Mouse (Mus musculus) kidney, adult 11 months (tissue): ENCODE measurements at regions not wholly inside any gene's neighbourhood (a gene's known extent, or its start where the extent isn't known, plus 50 kb on each side); places are given as distances from the start of the nearest gene placed in this dataset.
"Not testable (repeated sequence)": the region's sequence is repeated elsewhere in the genome, so short reads cannot be mapped to it uniquely, and the experiment has no call there.

Experiments
- DNase-seq: peaks from one replicate; pipeline ENCODE4 v3.0.0; 2022

GRCm38 (mm10) chr13:69129056-69129620 is 129.8 kb upstream of the Adcy2 start:
- DNase-seq = no peak

- DNase-seq = no peak
Observed at GRCm38 (mm10) chr13:69127522-69127921, 128.2 kb upstream of the Adcy2 start.

GRCm38 (mm10) chr13:69118743-69119142 is 119.4 kb upstream of the Adcy2 start:
- not testable (repeated sequence) for DNase-seq

- DNase-seq = no peak
Observed at GRCm38 (mm10) chr13:69109168-69109567, 109.8 kb upstream of the Adcy2 start.

DNA sequence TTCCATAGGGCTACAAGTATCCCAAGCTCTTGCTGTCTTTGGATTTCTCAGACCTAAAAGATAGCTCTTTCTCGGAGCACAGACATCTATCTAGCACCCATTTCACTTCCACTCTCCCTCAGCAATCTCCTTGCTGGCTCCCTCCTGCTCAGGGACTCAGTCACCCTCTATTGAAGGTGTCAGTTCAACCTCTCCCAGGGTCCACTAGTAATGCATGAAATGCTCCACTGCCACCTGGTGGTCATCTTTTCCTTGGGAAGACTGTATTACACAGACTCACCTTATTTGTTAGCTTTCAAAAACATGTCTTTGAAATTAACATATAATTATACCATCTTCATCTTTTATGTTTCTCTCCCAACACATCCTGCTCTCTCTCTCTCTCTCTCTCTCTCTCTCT is 87.3 kb upstream of the Adcy2 start:
- peak; percentile 23 for DNase-seq

GRCm38 (mm10) chr13:69070336-69070735 is 71.0 kb upstream of the Adcy2 start:
- DNase-seq = no peak

- DNase-seq = no peak
Observed at GRCm38 (mm10) chr13:69069817-69070216, 70.5 kb upstream of the Adcy2 start.

DNA sequence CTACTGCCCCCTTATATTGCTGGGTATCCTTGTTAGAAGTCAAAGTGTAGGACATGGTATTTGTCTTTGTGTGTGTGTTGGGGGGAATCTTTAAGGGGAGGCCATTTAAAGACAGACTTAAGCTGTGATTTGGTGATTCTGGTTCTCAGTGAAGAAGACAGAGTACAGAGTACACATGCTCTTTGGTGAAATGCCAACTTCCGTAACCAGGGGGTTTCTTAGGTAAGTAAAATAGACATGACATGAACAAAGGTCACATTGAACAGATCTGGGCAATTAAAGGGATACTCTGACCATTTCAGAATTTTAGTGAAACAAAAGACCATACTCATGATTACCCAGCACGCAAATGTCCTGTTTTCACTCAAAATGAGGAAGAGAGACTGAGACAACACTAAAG is 67.3 kb upstream of the Adcy2 start:
- DNase-seq = peak; percentile 45

GRCm38 (mm10) chr13:69065285-69065684 is 65.9 kb upstream of the Adcy2 start:
- DNase-seq = peak; percentile 9

- DNase-seq = no peak
Observed at GRCm38 (mm10) chr13:69062692-69063233, 63.4 kb upstream of the Adcy2 start.

DNA sequence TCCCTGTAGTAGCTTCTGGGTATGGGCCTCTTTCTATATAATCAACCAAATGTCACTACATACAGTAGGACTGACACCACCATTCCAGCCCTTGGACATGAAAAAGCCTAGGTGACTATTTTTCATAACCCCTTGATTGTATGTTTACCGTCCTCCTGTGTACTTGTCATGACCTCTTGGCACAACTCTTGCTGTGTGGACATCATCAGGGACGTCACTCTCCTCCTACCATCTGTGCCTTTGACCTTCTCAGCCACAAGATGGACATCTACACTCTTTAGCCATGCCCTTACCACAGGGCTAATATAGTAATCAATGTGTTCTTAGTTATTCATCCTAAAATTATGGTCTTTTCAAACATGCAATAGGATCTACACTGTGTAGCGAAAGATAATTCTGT is 62.1 kb upstream of the Adcy2 start:
- DNase-seq = no peak
